Mouse (Mus musculus): ENCODE measurements around the gene Acot5. TPM values are rescaled to one million over a fixed set of nuclear protein-coding genes. Genes with fewer than 3 reads are reported as not detected.
A peak's percentile ranks its signal among the peaks of the same experiment; 100 is the strongest.
"Not testable (repeated sequence)": the region's sequence is repeated elsewhere in the genome, so short reads cannot be mapped to it uniquely, and the experiment has no call there.

The Acot5 gene
- 0.18 TPM in 1 of 2 replicates, not detected in the other for polyA plus RNA-seq (2015; fragmentation: Nextera tagmentation; extraction: Ambion mirVana)

DNA sequence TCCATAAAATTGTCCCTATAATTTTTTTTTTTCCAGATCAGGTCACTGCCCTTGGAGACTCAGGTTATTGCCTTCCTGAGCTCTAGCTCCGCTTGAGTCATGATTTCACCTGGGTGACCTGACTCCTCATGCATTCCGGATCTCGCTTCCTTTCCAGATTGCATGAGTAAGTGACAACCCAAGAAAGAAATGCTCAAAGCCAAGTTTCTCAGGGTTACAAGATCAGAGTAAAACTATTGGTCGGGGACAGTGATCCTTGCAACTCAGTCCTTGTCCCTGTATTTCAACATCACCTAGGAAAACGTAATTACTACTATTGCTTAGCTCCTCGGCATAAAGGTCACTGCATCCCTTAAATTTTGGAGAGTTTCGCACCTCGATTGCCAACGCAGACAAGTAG is at the start of gene Acot5:
Acot5 (plus strand) TSS at position 340 of the 400 bp plus-strand sequence.
- Histone ChIP-seq H3K36me3 (no peaks in the 10 kb centered on the region), H3K9me3 (no peaks in the 10 kb centered on the region), H3K4me2 (peak within 1 kb of the TSS; percentile 69), H3K9ac (0 out of 2 replicates have a peak within 1 kb of the TSS, but pooled peaks have one; percentile 49), H3K4me1 (peaks cover 3% of the 10 kb centered on the region; the same call in 1 of the 2 replicates), H3K4me3 (peak within 1 kb of the TSS; percentile 45), H3K27ac (no peak within 1 kb of the TSS), H3K27me3 (peaks cover 40% of the 10 kb centered on the region)
- 54% methylated on average over 9 of the region's 9 CpGs for WGBS
- no peak for ATAC-seq (ENCODE audit: insufficient number of reproducible peaks, insufficient read depth, low FRiP score, low TSS enrichment, low read depth)

- not testable (repeated sequence) for H3K27ac ChIP-seq; H3K9me3 ChIP-seq; H3K4me2 ChIP-seq; ATAC-seq (ENCODE audit: insufficient number of reproducible peaks, insufficient read depth, low FRiP score, low TSS enrichment, low read depth); H3K27me3 ChIP-seq; H3K9ac ChIP-seq; H3K4me1 ChIP-seq; H3K4me3 ChIP-seq
- 52% methylated on average over 7 of the region's 7 CpGs for WGBS
- peaks cover 12% of the 10 kb centered on the region; the same call in 1 of the 2 replicates for H3K36me3 ChIP-seq
These were observed 48.6 kb upstream of the Acot5 start for GRCm38 (mm10) chr12:84020528-84020927.

DNA sequence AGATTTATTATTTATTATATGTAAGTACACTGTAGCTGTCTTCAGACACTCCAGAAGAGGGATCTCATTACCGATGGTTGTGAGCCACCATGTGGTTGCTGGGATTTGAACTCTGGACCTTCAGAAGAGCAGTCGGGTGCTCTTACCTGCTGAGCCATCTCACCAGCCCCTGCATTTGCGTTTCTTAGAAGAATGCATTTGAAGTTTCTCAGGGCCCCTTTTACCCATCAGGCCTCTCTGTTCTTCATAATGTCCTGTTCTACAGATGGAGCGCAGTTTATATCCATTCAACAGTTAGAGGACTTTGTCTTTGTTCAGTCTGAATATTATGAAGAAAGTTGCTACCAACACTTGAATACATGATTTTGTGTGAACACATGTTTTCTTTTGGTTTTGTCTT is 46.9 kb upstream of the Acot5 start:
- H3K9me3 ChIP-seq; H3K4me1 ChIP-seq; H3K36me3 ChIP-seq; H3K27ac ChIP-seq; H3K27me3 ChIP-seq; H3K4me2 ChIP-seq; ATAC-seq (ENCODE audit: insufficient number of reproducible peaks, insufficient read depth, low FRiP score, low TSS enrichment, low read depth); H3K4me3 ChIP-seq; H3K9ac ChIP-seq: not testable (repeated sequence)
- 94% methylated on average over 4 of the region's 4 CpGs for whole genome bisulfite sequencing

DNA sequence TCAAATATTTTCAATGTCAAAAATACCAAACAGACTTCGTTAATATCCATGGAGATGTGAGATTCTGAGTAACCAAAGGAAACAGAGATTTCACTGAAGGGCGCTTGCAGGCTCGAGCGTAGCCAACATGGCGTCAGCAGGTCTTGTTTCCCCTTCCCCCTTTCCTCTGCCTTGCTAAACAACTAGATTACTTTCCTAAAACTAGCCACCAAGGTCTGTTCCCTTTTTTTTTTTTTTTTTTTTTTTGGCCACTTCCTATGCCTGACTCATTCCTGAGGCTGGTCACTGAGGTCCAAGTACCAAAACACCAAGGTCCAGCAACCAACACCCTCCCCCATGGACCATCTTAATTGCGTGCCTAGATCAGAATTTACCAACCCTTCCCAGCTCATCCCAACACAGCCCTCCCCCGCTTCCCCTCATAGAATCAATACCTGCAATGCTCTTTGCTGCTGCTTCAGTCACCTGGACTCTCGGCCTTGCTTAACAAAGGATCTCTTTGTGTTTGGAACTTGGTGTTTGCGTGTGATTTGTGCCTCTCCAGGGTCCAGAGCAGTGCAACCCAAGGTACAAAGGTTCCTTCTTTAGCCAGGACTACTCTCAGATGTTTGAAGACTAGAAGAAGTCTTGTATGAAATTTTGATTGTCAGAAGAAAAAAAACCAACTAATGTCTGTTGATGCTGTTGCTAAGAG is 45.9 kb upstream of the Acot5 start:
- H3K27ac ChIP-seq: no peak overlapping the region
- no peak for ATAC-seq (ENCODE audit: insufficient number of reproducible peaks, insufficient read depth, low FRiP score, low TSS enrichment, low read depth)
- WGBS: 72% methylated on average over 9 of the region's 9 CpGs
- H3K4me2 ChIP-seq: no peak overlapping the region
- H3K27me3 ChIP-seq: no peaks in the 10 kb centered on the region
- H3K4me1 ChIP-seq: no peaks in the 10 kb centered on the region
- no peaks in the 10 kb centered on the region for H3K9me3 ChIP-seq
- no peak overlapping the region for H3K9ac ChIP-seq
- H3K4me3 ChIP-seq: no peak overlapping the region
- H3K36me3 ChIP-seq: 0 out of 2 replicates have a peak, but pooled peaks cover 4% of the 10 kb centered on the region

- Histone ChIP-seq H3K9me3 (no peaks in the 10 kb centered on the region), H3K9ac (no peak overlapping the region), H3K27me3 (no peaks in the 10 kb centered on the region), H3K4me2 (no peak overlapping the region), H3K27ac (no peak overlapping the region), H3K4me1 (no peaks in the 10 kb centered on the region), H3K36me3 (no peaks in the 10 kb centered on the region), H3K4me3 (no peak overlapping the region)
- no peak for ATAC-seq (ENCODE audit: insufficient number of reproducible peaks, insufficient read depth, low FRiP score, low TSS enrichment, low read depth)
- 83% methylated on average over 7 of the region's 7 CpGs for whole genome bisulfite sequencing
These were observed 43.2 kb upstream of the Acot5 start for GRCm38 (mm10) chr12:84025888-84026287.

GRCm38 (mm10) chr12:84028328-84028727 is 40.8 kb upstream of the Acot5 start:
- ATAC-seq (ENCODE audit: insufficient number of reproducible peaks, insufficient read depth, low FRiP score, low TSS enrichment, low read depth); H3K9ac ChIP-seq; H3K27ac ChIP-seq; H3K36me3 ChIP-seq; H3K4me1 ChIP-seq; H3K9me3 ChIP-seq; H3K27me3 ChIP-seq; H3K4me2 ChIP-seq; H3K4me3 ChIP-seq: not testable (repeated sequence)
- WGBS: 48% methylated on average over 3 of the region's 3 CpGs

DNA sequence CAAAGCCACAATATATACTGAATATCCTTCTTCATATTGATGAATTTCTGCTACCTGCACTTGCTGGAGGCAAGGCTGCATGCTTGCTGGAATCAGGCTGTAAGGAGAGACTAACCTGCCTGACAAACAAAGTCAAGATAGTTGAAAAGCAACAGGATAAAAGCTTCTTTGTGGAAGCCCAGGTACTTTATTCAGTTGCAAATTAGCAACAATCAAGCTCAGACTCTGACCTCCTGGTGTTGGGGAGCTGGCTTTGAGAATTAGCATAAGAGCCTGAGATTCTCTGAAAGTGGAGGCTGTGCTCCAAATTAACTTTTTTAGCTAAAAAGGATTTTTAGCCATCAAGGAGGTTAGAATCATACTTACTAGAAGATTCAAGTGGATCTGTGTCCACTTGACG is 40.1 kb upstream of the Acot5 start:
- not testable (repeated sequence) for H3K27ac ChIP-seq; H3K36me3 ChIP-seq; H3K4me1 ChIP-seq; H3K27me3 ChIP-seq; H3K4me3 ChIP-seq; H3K4me2 ChIP-seq; ATAC-seq (ENCODE audit: insufficient number of reproducible peaks, insufficient read depth, low FRiP score, low TSS enrichment, low read depth); H3K9me3 ChIP-seq; H3K9ac ChIP-seq
- WGBS: 91% methylated on average over 1 of the region's 1 CpGs

DNA sequence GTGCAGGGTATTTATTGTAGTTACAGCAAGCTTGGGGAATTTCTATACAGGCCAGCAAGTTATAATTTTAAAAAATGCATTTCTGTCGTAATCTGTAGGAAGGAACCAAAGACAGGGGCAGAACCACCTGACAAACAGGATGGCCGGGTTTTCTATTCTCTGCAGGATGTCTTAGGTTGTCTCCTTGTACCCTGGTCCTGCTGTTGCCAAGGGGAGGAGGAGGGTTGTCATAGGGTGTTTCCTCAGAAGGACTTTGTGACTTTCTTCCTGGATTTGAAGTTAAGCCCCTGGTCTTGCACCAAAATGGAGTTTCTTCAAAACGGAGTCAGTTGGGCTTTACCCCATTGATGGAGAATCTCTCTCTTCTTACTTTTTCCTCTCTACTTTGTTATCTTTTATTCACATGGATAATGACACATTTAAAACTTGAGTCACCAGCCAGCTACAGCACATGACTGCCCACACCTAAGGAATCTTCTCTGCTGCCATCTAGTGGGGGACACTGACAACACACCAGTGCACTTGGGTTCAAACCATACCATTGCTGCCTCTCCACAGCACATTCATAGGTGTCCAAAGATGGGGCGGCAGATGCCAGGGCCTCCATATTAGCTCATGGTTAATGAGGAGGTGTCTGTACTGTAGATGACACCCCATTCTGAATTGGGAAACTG is 38.3 kb upstream of the Acot5 start:
- Histone ChIP-seq H3K9ac (no peak overlapping the region), H3K27ac (no peak overlapping the region), H3K4me1 (no peaks in the 10 kb centered on the region), H3K27me3 (no peaks in the 10 kb centered on the region), H3K9me3 (no peaks in the 10 kb centered on the region), H3K4me3 (no peak overlapping the region), H3K4me2 (no peak overlapping the region), H3K36me3 (no peaks in the 10 kb centered on the region)
- ATAC-seq (ENCODE audit: insufficient number of reproducible peaks, insufficient read depth, low FRiP score, low TSS enrichment, low read depth): no peak
- 65% methylated on average over 4 of the region's 4 CpGs for WGBS

DNA sequence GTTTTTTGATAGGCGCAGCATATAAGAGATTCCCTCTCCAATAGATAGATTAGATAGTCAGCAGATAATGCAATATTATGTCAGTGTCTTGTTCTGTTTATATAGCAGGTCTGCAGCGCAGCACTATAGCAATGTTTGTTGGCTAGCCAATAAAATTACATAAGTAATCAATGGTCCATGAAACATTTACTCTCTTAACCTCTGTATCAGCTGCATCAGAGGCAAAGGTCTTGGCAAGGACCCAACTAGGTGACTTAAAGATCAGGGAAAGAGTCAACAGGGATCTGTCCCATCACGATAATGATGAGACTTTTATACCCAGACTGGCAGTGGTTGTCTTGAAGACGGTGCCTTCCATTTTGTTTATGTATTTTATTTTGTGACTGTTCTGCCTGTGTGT is 36.3 kb upstream of the Acot5 start:
- ATAC-seq (ENCODE audit: insufficient number of reproducible peaks, insufficient read depth, low FRiP score, low TSS enrichment, low read depth): no peak
- Histone ChIP-seq H3K27ac (no peak overlapping the region), H3K9me3 (no peaks in the 10 kb centered on the region), H3K27me3 (no peaks in the 10 kb centered on the region), H3K4me1 (peaks cover 4% of the 10 kb centered on the region; the same call in 1 of the 2 replicates), H3K9ac (no peak overlapping the region), H3K4me2 (no peak overlapping the region), H3K36me3 (no peaks in the 10 kb centered on the region), H3K4me3 (no peak overlapping the region)
- 86% methylated on average over 4 of the region's 4 CpGs for WGBS

DNA sequence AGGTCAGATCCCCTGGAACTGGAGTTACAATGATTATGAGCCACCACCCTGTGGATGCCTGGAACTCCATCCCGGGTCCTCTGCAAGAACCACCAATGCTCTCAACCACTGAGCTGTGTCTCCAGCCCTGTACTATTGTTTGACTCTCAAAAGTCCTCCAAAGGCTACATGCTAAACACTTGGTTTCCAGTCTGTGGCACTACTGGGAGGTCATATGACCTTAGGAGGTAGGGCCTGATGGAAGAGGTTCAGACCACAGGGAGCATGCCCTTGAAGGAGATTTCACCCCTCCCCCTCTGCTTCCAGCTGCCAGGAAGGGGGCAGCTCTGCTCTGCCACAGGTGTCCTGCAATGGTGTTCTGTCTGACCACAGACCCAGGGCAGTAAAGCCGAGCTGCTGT is 35.8 kb upstream of the Acot5 start:
- 79% methylated on average over 2 of the region's 2 CpGs for WGBS
- H3K4me3 ChIP-seq; H3K27me3 ChIP-seq; H3K27ac ChIP-seq; H3K9me3 ChIP-seq; H3K36me3 ChIP-seq; H3K4me2 ChIP-seq; H3K9ac ChIP-seq; H3K4me1 ChIP-seq; ATAC-seq (ENCODE audit: insufficient number of reproducible peaks, insufficient read depth, low FRiP score, low TSS enrichment, low read depth): not testable (repeated sequence)

DNA sequence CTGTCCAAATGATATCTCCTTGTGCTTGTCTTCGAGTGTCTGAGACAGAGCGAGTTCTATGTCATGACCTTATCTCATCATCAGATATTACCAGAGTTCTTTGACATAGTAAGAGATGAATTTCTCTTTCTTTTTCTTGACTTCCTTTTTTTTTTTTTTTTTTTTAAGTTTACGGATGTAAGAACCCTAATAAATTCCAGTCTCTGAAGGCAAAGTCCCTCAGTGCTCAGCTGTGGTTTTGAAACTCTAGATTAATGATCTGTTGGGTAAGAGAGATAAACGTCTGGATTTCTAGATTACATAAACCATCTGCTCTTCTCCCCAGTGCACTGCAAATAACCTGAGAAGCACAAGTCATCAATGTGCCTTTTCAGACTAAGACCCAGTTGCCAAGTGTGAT is 35.0 kb upstream of the Acot5 start:
- H3K4me2 ChIP-seq: no peak overlapping the region
- 57% methylated on average over 4 of the region's 4 CpGs for WGBS
- H3K36me3 ChIP-seq: no peaks in the 10 kb centered on the region
- H3K9ac ChIP-seq: no peak overlapping the region
- H3K9me3 ChIP-seq: no peaks in the 10 kb centered on the region
- H3K4me3 ChIP-seq: no peak overlapping the region
- peaks cover 4% of the 10 kb centered on the region; the same call in 1 of the 2 replicates for H3K4me1 ChIP-seq
- H3K27ac ChIP-seq: no peak overlapping the region
- no peaks in the 10 kb centered on the region for H3K27me3 ChIP-seq
- ATAC-seq (ENCODE audit: insufficient number of reproducible peaks, insufficient read depth, low FRiP score, low TSS enrichment, low read depth): no peak

GRCm38 (mm10) chr12:84038241-84038640 is 30.9 kb upstream of the Acot5 start, which contains the start of gene Acot4:
Gene Acot4 (plus strand): TSS chr12:84038379.
- Histone ChIP-seq H3K4me3 (peak within 1 kb of the TSS; percentile 49), H3K4me2 (peak within 1 kb of the TSS; percentile 73), H3K9ac (peak within 1 kb of the TSS; percentile 72)
- WGBS: 9% methylated on average over 32 of the region's 32 CpGs
- H3K27me3 ChIP-seq; H3K27ac ChIP-seq; ATAC-seq (ENCODE audit: insufficient number of reproducible peaks, insufficient read depth, low FRiP score, low TSS enrichment, low read depth); H3K36me3 ChIP-seq; H3K4me1 ChIP-seq; H3K9me3 ChIP-seq: not testable (repeated sequence)

All from embryonic facial prominence, embryonic 13.5 days (tissue).